Mouse (Mus musculus) monocyte, adult 5-6 weeks (primary cell): ENCODE measurements around the gene Mmp27. TPM values are rescaled to one million over a fixed set of nuclear protein-coding genes. Genes with fewer than 3 reads are reported as not detected.
A peak's percentile ranks its signal among the peaks of the same experiment; 100 is the strongest.

Source experiments
- ATAC-seq: fragments of 153-309, 156-312 bp; replicated peaks from 2 replicates; pipeline ENCODE4 v1.8.0; 2017; ENCODE audit warnings: mild to moderate bottlenecking; ENCODE audit not compliant: low TSS enrichment, insufficient number of reproducible peaks, severe bottlenecking, poor library complexity, low FRiP score
- total RNA-seq: library from RNA; stranded (forward); fragments of 200-1000, 200-491, 200-594 nt; gene quantifications from 3 replicates; pipeline ENCODE4 v1.2.3, GENCODE M21; 2017

The Mmp27 gene
- total RNA-seq: not detected in 3 replicates

GRCm38 (mm10) chr9:7571162-7571561 is at the start of gene Mmp27:
Mmp27 (plus strand) TSS chr9:7571396.
- ATAC-seq: no peak

DNA sequence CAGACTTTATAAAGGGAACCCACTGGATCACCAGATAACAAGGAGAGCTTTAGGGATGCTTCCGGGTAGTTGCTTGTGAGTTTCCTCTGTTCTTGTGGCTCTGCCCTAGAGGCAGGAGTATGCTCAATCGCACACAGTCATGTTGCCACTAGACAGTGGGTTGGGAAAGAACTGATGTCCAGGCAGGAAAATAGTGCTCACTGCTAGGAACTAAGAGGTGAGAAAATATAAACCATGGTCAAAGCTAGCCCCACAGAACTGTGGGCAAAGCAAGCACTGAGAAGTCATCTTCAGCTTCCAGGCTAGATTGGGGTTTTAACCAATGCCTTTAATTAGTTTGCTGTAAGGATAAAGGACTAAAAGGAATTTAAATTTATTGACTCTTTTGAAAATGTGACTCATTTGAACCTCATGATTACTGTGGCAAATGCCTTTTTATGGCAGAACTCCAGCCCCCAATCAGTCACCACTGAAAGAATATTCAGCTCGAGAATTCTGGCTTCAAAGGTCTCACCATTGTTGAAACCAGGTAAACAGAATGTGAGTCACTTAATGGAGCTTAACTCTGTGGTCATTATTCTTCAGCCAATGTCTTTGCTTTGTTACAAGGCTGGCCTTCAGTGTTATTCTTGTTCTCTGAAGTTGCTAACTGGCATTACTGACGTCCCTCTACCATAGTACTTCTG is 44.8 kb upstream of the Mmp27 start:
- no peak for ATAC-seq

DNA sequence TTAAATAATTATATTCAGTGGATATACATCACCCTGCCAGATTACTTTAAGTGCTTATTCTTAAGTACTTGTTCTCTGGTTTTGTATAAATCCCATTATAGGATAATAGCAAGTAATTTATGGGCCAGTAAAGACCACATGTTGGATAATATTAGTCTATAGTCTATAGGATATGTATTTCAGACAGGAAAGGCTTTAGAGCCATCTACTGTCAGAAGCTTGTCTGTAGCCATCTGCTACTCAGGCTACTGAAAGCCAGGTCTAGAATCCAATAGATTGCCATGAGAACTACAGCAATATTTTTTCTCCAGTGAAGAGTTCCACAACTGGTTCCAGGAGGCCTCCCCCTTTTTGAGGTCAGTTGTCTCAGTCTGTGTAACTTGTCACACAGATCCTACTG is 28.4 kb upstream of the Mmp27 start:
- ATAC-seq: no peak

- ATAC-seq: no peak
Observed at GRCm38 (mm10) chr9:7544923-7545457, 26.2 kb upstream of the Mmp27 start.

DNA sequence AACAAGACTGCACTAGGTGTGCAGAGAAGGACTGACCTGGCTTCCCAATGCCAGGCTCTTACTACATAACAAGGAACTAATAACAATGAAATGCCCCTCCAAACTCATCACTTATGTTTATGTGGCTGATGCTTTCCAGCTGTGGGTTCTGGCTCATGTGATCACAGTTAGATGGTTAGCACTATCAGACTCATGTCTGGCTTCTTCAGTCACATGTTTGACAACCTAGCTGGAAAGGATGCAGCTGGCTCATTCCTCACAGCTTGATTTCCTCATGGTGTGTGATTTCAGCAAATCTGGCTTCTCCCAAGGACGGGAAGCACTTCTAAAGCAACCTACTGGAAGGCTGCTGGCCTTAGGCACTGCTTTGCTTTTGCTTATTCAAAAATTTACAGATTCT is 25.7 kb upstream of the Mmp27 start:
- no peak for ATAC-seq

DNA sequence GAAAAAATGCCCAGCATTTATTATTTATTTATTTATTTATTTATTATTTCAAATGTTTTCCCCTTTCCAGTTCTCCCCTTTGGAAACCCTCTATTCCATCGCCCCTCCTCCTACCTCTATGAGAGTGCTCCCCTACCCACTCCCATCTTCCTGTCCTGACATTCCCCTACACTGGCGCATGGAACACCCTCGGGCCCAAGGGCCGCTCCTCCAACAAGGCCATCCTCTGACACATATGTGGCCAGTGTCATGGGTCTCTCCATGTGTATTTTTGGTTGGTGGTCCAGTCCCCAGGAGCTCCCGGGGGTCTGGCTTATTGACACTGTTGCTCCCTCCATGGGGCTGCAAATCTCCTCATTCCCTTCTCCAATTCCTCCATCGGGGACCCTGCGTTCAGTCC is 25.3 kb upstream of the Mmp27 start:
- ATAC-seq: no peak

- ATAC-seq: no peak
Observed at GRCm38 (mm10) chr9:7551943-7552342, 19.3 kb upstream of the Mmp27 start.

DNA sequence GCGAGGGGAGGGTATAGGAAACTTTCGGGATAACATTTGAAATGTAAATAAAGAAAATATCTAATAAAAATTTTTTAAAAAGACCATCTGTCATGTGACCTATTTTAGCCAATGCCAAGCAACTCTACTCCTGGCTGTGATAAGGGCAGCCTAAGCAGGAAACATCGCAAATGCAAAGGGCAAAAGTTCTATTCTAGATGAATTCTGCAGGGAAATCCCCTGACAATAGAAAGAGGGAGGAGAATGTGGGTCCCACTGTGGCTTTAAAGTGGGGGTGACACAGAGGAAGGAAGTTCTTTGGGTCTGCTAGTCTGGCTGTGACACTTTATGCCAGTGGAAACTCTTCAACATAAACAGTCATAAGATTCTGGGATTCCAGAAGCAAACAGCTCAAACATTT is 17.7 kb upstream of the Mmp27 start:
- ATAC-seq: no peak

GRCm38 (mm10) chr9:7554382-7554781 is 16.8 kb upstream of the Mmp27 start:
- ATAC-seq: no peak

GRCm38 (mm10) chr9:7558221-7559017 is 12.8 kb upstream of the Mmp27 start, which contains the start of gene Mmp8:
Mmp8 (plus strand) TSS chr9:7558456.
- ATAC-seq: peak; percentile 92

DNA sequence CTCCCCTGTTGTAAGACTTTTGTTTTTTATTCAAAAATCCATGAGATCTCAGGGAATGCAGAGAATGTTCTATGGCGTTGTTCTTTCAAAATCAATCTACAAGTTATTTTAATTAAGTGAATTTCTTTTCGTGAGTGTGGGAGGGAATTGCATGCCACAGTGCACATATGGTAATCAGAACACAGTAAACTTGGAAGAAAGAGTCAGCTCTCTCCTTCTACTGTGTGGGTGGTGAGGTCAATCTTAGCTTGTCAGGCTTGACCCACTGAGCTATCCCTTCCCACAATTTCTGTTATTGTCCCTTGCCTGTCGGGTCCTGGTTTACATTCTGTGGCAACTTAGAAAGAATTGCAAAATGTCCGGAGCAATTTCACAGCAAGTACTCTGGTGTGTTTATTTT is 11.2 kb upstream of the Mmp27 start:
- no peak for ATAC-seq

- ATAC-seq: peak; percentile 96
Observed at GRCm38 (mm10) chr9:7567376-7567775, 3.8 kb upstream of the Mmp27 start.

DNA sequence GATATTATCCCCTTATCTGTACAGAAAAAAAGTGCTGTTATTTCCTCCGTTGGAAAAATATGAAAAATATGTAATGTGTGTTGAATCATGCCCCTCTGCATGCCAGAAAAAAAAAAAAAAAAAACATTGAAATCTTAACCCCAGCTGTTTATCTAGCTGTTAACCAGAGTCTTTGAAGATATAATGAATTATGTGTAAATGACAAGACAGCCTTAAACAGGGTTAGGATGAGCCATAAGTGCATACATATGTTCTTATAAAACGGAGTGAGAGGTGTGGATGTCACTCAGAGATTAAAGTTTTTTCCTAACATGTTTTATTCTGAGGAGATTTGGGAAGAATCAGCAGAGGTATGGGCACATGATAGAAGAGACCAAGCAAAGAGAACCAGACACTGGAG is 3.3 kb upstream of the Mmp27 start:
- ATAC-seq: no peak

- no peak for ATAC-seq
Observed at GRCm38 (mm10) chr9:7570485-7570884, 711 bp upstream of the Mmp27 start.

DNA sequence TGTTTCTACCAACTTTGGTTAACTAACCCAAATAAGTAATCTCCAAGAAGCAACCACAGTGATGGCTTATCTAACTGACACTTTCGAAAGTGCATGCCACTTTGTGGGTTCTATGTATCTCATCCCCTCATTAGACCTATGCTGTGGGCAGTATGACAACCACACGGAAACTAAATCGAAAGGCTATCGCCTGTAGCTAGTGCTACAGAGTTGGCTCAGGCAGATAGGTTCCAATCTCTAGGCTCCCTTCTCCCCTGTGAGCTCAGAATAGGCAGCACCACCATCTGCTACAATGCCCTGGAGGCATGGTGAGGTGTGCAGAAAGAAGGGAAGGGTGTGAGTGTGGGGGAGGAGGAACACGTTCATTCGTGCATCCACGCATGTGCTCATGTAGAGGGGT is 992 bp downstream of the Mmp27 start:
- no peak for ATAC-seq

DNA sequence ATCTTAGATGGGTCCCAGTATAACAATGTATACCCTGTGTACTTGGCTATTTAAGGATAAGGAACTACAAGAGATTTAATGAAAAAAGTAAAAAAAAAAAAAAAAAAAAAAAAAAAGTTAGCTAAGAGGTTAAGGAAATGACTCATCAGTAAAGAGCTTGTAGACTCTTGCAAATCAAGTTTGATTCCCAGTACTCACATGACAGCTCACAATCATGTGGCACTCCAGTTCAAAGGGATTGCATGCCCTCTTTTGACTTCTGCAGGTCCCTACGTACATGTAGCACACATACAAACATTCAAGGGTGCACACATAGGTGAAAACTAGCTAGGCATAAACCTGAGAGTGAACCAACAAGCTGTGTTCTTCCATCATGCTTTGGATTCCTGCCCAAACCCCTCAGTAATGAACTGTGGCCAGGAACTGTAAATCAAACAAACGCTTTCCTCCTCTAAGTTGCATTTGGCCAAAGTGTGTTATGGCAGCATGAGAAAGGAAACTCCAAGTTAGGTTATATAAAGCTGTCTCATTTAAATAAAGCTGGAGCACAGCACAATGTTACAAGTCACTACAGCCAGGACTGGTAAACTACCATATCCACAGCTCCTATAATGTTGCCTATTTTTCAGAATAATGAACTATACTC is 1.6 kb downstream of the Mmp27 start:
- ATAC-seq: no peak

GRCm38 (mm10) chr9:7575526-7575925 is 4.3 kb downstream of the Mmp27 start:
- ATAC-seq: no peak

DNA sequence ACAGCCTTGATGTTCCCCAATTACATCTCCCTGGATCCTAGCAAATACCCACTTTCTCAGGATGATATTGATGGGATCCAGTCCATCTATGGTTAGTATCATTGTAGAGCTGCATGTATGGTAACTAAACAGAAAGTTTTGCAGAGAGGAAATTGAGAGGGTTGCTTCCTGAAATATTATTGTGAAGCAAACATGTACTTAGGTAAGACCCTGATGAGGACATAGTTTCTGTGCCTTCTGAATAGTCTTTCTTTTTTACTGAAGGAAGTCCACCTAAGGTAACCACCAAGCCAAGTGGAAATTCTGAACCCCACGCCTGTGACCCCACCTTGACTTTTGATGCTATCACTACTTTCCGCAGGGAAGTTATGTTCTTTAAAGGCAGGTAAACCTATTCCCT is 6.2 kb downstream of the Mmp27 start:
- ATAC-seq: no peak

- no peak for ATAC-seq
Observed at GRCm38 (mm10) chr9:7590063-7590462, 18.9 kb downstream of the Mmp27 start.
